ENCODE assay signal across 8 mouse cellular contexts in genomic region chr9:72807420-72808005, GRCm38 (mm10). TPM values are rescaled to one million over a fixed set of nuclear protein-coding genes. Genes with fewer than 3 reads are reported as not detected.
DNase-seq lines count a peak whose midpoint lies in the region; ATAC-seq lines count a peak whose summit lies in the region.

No protein-coding gene starts in this region.

- no peaks in the 10 kb centered on the region for H3K4me1 ChIP-seq in brown adipose tissue, adult 24 weeks (ENCODE audit: control insufficient read depth, insufficient read depth, insufficient read length, low read length)
- H3K4me1 ChIP-seq in forebrain, embryonic 13.5 days, result peaks cover 20% of the 10 kb centered on the region
- peaks cover 75% of the 10 kb centered on the region for H3K4me1 ChIP-seq in hindbrain, embryonic 10.5 days (replicated peaks)

- peak; percentile 74 for ATAC-seq in forebrain, embryonic 13.5 days

- H3K27ac ChIP-seq in brown adipose tissue, adult 24 weeks (replicated peaks; ENCODE audit: low read depth, low read length), result no peak overlapping the region
- H3K27ac ChIP-seq in forebrain, embryonic 13.5 days, result peak overlapping the region; percentile 75
- peak overlapping the region; percentile 100 for H3K27ac ChIP-seq in hindbrain, embryonic 10.5 days

- peak overlapping the region; percentile 100 for H3K4me2 ChIP-seq in forebrain, embryonic 13.5 days

- H3K36me3 ChIP-seq in forebrain, embryonic 13.5 days (ENCODE audit: poor library complexity, severe bottlenecking), result no peaks in the 10 kb centered on the region
- peaks cover 22% of the 10 kb centered on the region for H3K36me3 ChIP-seq in hindbrain, embryonic 10.5 days
- no peaks in the 10 kb centered on the region for H3K36me3 ChIP-seq in splenic B cell, adult 2 months (ENCODE audit: control insufficient read depth, insufficient read depth, low read length, poor library complexity, severe bottlenecking)

- H3K4me3 ChIP-seq in brown adipose tissue, adult 24 weeks (ENCODE audit: insufficient read depth, low read depth, low read length), result peak overlapping the region; percentile 65
- peak overlapping the region; percentile 80 for H3K4me3 ChIP-seq in forebrain, embryonic 13.5 days
- peak overlapping the region; percentile 97 for H3K4me3 ChIP-seq in hindbrain, embryonic 10.5 days

- H3K27me3 ChIP-seq in forebrain, embryonic 13.5 days, result peaks cover 46% of the 10 kb centered on the region
- no peaks in the 10 kb centered on the region for H3K27me3 ChIP-seq in hindbrain, embryonic 10.5 days (ENCODE audit: insufficient read depth, poor library complexity, severe bottlenecking)
- no peaks in the 10 kb centered on the region; the same call in 1 of the 2 replicates for H3K27me3 ChIP-seq in splenic B cell, adult 2 months (ENCODE audit: control insufficient read depth, insufficient read depth, low read length, poor library complexity, severe bottlenecking)

- under 1% methylated on average over 47 of the region's 52 CpGs for WGBS in forebrain, embryonic 13.5 days
- WGBS in hindbrain, embryonic 10.5 days, result under 1% methylated on average over 52 of the region's 52 CpGs

- peak overlapping the region; percentile 85 for H3K9ac ChIP-seq in forebrain, embryonic 13.5 days

- H3K9me3 ChIP-seq in forebrain, embryonic 13.5 days (replicated peaks), result no peaks in the 10 kb centered on the region
- no peaks in the 10 kb centered on the region for H3K9me3 ChIP-seq in hindbrain, embryonic 10.5 days

- peak; percentile 26 to 63 for DNase-seq in adrenal gland, adult (ENCODE audit: inconsistent age in 2 of 2, low spot score in 1 of 2)
- no peak for DNase-seq in adrenal gland, adult 8-10 months
- peak; percentile 83 for DNase-seq in hindbrain, embryonic 10.5 days (ENCODE audit: low spot score)
- peak; percentile 54 to 68 for DNase-seq in left cerebral cortex, adult 18-20 months (ENCODE audit: low spot score in 2 of 2)
- peak; percentile 61 for DNase-seq in mesoderm, embryonic 11.5 days (ENCODE audit: low read depth, low spot score)
- peak; percentile 28 for DNase-seq in splenic B cell, adult 2 months (ENCODE audit: low read depth, low spot score)

RNA-seq across cellular contexts. Expression of gene Prtg, which starts 0.8 kb away (rescaled TPM):
- total RNA-seq in adrenal gland, adult 8-10 months (2022), result under 1 TPM; 0.16 to 0.28 (median 0.22) TPM
- 0.13 TPM in 1 of 2 replicates, not detected in the other for polyA plus RNA-seq in brown adipose tissue, adult 24 weeks (2012; ENCODE audit: insufficient read depth, insufficient read length, missing spikeins)
- polyA plus RNA-seq in forebrain, embryonic 13.5 days (2015; fragmentation: Nextera tagmentation; extraction: Ambion mirVana), result 0.43 and 0.74 TPM in 2 replicates
- 7.6 and 19.9 TPM in 2 replicates for polyA plus RNA-seq in hindbrain, embryonic 10.5 days (2016; fragmentation: Nextera tagmentation; extraction: Ambion mirVana)
- total RNA-seq in left cerebral cortex, adult 18-20 months (2021), result 1 to 10 TPM; 1.7 to 3.0 TPM
